Mouse (Mus musculus): ENCODE measurements around the gene Nr3c2.

DNA sequence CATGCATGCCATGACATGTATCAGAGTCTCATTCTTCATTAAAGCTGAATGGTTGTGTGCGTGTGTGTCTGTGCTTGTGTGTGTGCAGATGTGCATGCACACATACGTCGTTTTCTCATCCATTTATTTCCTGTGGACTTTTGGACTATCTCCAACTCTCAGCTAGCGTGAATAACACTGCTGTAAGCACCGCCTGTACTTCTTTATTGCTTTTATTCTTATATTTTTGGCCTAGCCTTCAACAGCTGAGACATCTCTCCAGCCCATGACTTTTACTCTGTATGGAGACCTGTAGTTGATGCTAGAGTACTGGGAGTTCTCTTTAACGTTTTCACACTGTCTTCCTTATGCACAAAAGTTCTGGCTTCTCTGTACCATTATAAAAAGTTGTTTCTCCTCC is 332.6 kb downstream of the Nr3c2 start:
- TF ChIP-seq POLR2A (IDR thresholded peaks at IDR 0.05; ENCODE audit: extremely low read depth, insufficient read depth, low read length) (no peak), CTCF (IDR thresholded peaks at IDR 0.05; ENCODE audit: extremely low read depth, insufficient read depth, low read length) (no peak)
